Mouse (Mus musculus) liver, embryonic 14.5 days (tissue): ENCODE measurements around the gene Slco2a1. TPM values are rescaled to one million over a fixed set of nuclear protein-coding genes. Genes with fewer than 3 reads are reported as not detected.

Source experiments
- ATAC-seq: fragments of 200-750 bp; cut with Nextera tagmentation; 2 replicates; pipeline ENCODE4 v1.8.0; 2017; ENCODE audit warnings: moderate number of reproducible peaks, mild to moderate bottlenecking, moderate library complexity; ENCODE audit not compliant: insufficient read depth
- DNase-seq, 3 experiments: peaks; one replicate each; pipeline ENCODE4 v3.0.0-alpha.2; 2012 to 2013; ENCODE audit warnings: low read depth in 3 of 3, low spot score in 3 of 3
- H3K27ac ChIP-seq: fragments of 300-500 bp; sonication (generic); 2 replicates; pipeline ENCODE4 v1.5.1; 2014; ENCODE audit warnings: moderate library complexity, mild to moderate bottlenecking, control low read depth, inconsistent platforms
- H3K27me3 ChIP-seq: fragments of 300-500 bp; sonication (generic); 2 replicates; pipeline ENCODE4 v1.6.1; 2014; ENCODE audit warnings: mild to moderate bottlenecking, low read length, moderate library complexity; ENCODE audit not compliant: control insufficient read depth, insufficient read depth
- H3K36me3 ChIP-seq: fragments of 300-500 bp; sonication (generic); replicated peaks from 2 replicates; pipeline ENCODE4 v1.6.1; 2014; ENCODE audit warnings: low read depth; ENCODE audit not compliant: control insufficient read depth, insufficient read depth
- H3K4me1 ChIP-seq, 2 experiments: fragments of 200-500 bp in 1 of 2; fragments of 300-500 bp in 1 of 2; sonication (generic) in 1 of 2; replicated peaks; 2 replicates each; pipeline ENCODE4 v1.6.1; 2012 to 2014; ENCODE audit warnings: antibody characterized with exemption in 1 of 2, inconsistent platforms in 1 of 2, low read length in 1 of 2; ENCODE audit not compliant: control insufficient read depth in 2 of 2, insufficient read depth in 2 of 2
- H3K4me2 ChIP-seq: fragments of 300-500 bp; sonication (generic); 2 replicates; pipeline ENCODE4 v1.6.1; 2014; ENCODE audit warnings: low read depth, mild to moderate bottlenecking, control low read depth, moderate library complexity
- H3K4me3 ChIP-seq, 2 experiments: fragments of 200-500 bp in 1 of 2; fragments of 300-500 bp in 1 of 2; sonication (generic) in 1 of 2; 2 replicates each; pipeline ENCODE4 v1.5.1; 2012 to 2014; ENCODE audit warnings: low read depth in 2 of 2, low read length in 2 of 2, mild to moderate bottlenecking in 2 of 2, control low read depth in 1 of 2, inconsistent platforms in 1 of 2, moderate library complexity in 1 of 2; ENCODE audit not compliant: insufficient read depth in 1 of 2
- H3K9ac ChIP-seq: fragments of 300-500 bp; sonication (generic); replicated peaks from 2 replicates; pipeline ENCODE4 v1.6.1; 2014; ENCODE audit warnings: mild to moderate bottlenecking, control low read depth, moderate library complexity
- H3K9me3 ChIP-seq: fragments of 300-500 bp; sonication (generic); 2 replicates; pipeline ENCODE4 v1.6.1; 2016; ENCODE audit warnings: low read length, mixed read lengths; ENCODE audit not compliant: control insufficient read depth
- CTCF ChIP-seq: IDR thresholded peaks from 2 replicates; pipeline ENCODE4 v1.5.1; 2016; ENCODE audit warnings: antibody characterized with exemption, low read depth, control low read depth
- EP300 ChIP-seq: IDR thresholded peaks from 2 replicates; pipeline ENCODE4 v1.6.1; 2016; ENCODE audit warnings: antibody characterized with exemption, low read depth
- WGBS: fragments of 180-500 bp; shearing (Covaris S2); extraction: QIAGEN DNeasy Blood & Tissue Kit; methylation state at CpG from one replicate; pipeline ENCODE4 v1.1.7; 2014; ENCODE audit not compliant: insufficient replicate concordance; 5-methylcytosine and 5-hydroxymethylcytosine counted together
- polyA plus RNA-seq, 2 experiments: library from polyadenylated mRNA; depleted of rRNA in 1 of 2; stranded (reverse) in 1 of 2; unstranded in 1 of 2; fragments of >200 nt; fragmentation: Nextera tagmentation in 1 of 2; extraction: Ambion mirVana in 1 of 2; gene quantifications; 2 replicates each; pipeline versions ENCODE4 v1.2.1 to v1.2.3; 2012 to 2014

Slco2a1 gene
- polyA plus RNA-seq, 2 experiments = 1.7 to 3.3 TPM

- no peak overlapping the region for H3K4me3 ChIP-seq
Measured at GRCm38 (mm10) chr9:103024116-103024515, 35.6 kb downstream of the Slco2a1 start.

GRCm38 (mm10) chr9:103027150-103027889, 38.8 kb downstream of the Slco2a1 start:
- H3K36me3 ChIP-seq = no peaks in the 10 kb centered on the region
- TF ChIP-seq EP300 = no peak
- no peak for TF ChIP-seq CTCF
- no peak overlapping the region for H3K27ac ChIP-seq
- H3K4me1 ChIP-seq = no peaks in the 10 kb centered on the region
- H3K4me3 ChIP-seq = no peak overlapping the region
- no peak overlapping the region for H3K4me2 ChIP-seq
- no peak overlapping the region for H3K9ac ChIP-seq
- no peaks in the 10 kb centered on the region for H3K9me3 ChIP-seq
- WGBS = 48% methylated on average over 11 of the region's 11 CpGs
- no peaks in the 10 kb centered on the region for H3K27me3 ChIP-seq
- ATAC-seq = no peak
- DNase-seq = no peak

More at GRCm38 (mm10) chr9:103024116-103024515, 35.6 kb downstream of the Slco2a1 start:
- no peaks in the 10 kb centered on the region for H3K36me3 ChIP-seq
- 46% methylated on average over 4 of the region's 4 CpGs for WGBS
- no peak for TF ChIP-seq CTCF
- TF ChIP-seq EP300 = no peak
- no peak overlapping the region for H3K27ac ChIP-seq
- ATAC-seq (no peak), DNase-seq (no peak)
- no peaks in the 10 kb centered on the region for H3K9me3 ChIP-seq
- H3K27me3 ChIP-seq = no peaks in the 10 kb centered on the region
- H3K9ac ChIP-seq = no peak overlapping the region
- no peak overlapping the region for H3K4me2 ChIP-seq
- H3K4me1 ChIP-seq = no peaks in the 10 kb centered on the region

GRCm38 (mm10) chr9:103029012-103029411, 40.5 kb downstream of the Slco2a1 start:
- ATAC-seq = no peak
- DNase-seq = no peak
- H3K36me3 ChIP-seq = no peaks in the 10 kb centered on the region
- no peaks in the 10 kb centered on the region for H3K27me3 ChIP-seq
- no peak overlapping the region for H3K4me2 ChIP-seq
- no peaks in the 10 kb centered on the region for H3K4me1 ChIP-seq
- H3K9me3 ChIP-seq = no peaks in the 10 kb centered on the region
- H3K4me3 ChIP-seq = no peak overlapping the region
- no peak overlapping the region for H3K9ac ChIP-seq
- TF ChIP-seq EP300 = no peak
- no peak for TF ChIP-seq CTCF
- WGBS = 48% methylated on average over 8 of the region's 8 CpGs
- H3K27ac ChIP-seq = no peak overlapping the region

DNA sequence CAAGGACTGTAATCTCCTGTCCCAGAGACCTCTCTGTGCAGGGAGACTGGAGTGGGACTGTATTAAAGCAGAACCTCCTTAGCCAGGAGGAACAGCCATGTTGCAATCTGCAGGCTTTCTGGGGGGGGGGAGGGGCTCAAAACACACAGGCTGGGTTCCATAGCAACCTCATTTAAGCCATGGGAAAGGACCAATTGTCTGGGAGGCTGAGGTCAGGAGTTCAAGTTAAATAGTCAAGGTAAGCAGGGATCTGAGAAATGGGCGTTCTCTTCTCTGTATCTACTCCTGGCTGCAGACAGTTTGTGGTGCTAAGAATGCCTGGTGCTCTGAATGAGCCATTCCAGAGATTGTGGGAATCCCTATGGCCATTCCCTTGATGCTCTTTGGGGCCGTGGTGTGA, 41.5 kb downstream of the Slco2a1 start:
- 44% methylated on average over 2 of the region's 2 CpGs for WGBS
- H3K4me2 ChIP-seq = no peak overlapping the region
- no peak overlapping the region for H3K9ac ChIP-seq
- no peaks in the 10 kb centered on the region for H3K9me3 ChIP-seq
- no peak overlapping the region for H3K4me3 ChIP-seq
- no peak for DNase-seq
- H3K27me3 ChIP-seq = no peaks in the 10 kb centered on the region
- H3K4me1 ChIP-seq = no peaks in the 10 kb centered on the region
- ATAC-seq = no peak
- TF ChIP-seq EP300 (no peak), CTCF (no peak)
- no peaks in the 10 kb centered on the region for H3K36me3 ChIP-seq
- no peak overlapping the region for H3K27ac ChIP-seq

GRCm38 (mm10) chr9:103031211-103031610, 42.7 kb downstream of the Slco2a1 start:
- H3K9ac ChIP-seq = no peak overlapping the region
- no peak overlapping the region for H3K4me2 ChIP-seq
- no peak overlapping the region for H3K4me3 ChIP-seq
- WGBS = 67% methylated on average over 5 of the region's 5 CpGs
- DNase-seq (no peak), ATAC-seq (no peak)
- H3K27ac ChIP-seq = no peak overlapping the region
- no peaks in the 10 kb centered on the region for H3K27me3 ChIP-seq
- H3K36me3 ChIP-seq = no peaks in the 10 kb centered on the region
- no peak for TF ChIP-seq EP300
- TF ChIP-seq CTCF = no peak
- H3K4me1 ChIP-seq = no peaks in the 10 kb centered on the region
- no peaks in the 10 kb centered on the region for H3K9me3 ChIP-seq
